Mouse (Mus musculus): ENCODE results near the gene 6030458C11Rik.
"Not testable (repeated sequence)": the region's sequence is repeated elsewhere in the genome, so short reads cannot be mapped to it uniquely, and the experiment has no call there.

The 6030458C11Rik gene

GRCm38 (mm10) chr15:12822416-12823395, 1.7 kb downstream of the 6030458C11Rik start:
- DNase-seq (ENCODE audit: low spot score in 2 of 2), result no peak

- no peak for DNase-seq (ENCODE audit: low spot score in 2 of 2)
Observed at GRCm38 (mm10) chr15:12817592-12817991, 6.9 kb downstream of the 6030458C11Rik start.

- DNase-seq (ENCODE audit: low spot score in 2 of 2), result no peak
Observed at GRCm38 (mm10) chr15:12812646-12813045, 11.8 kb downstream of the 6030458C11Rik start.

GRCm38 (mm10) chr15:12809305-12809704, 15.1 kb downstream of the 6030458C11Rik start:
- DNase-seq (ENCODE audit: low spot score in 2 of 2), result no peak

- no peak for DNase-seq (ENCODE audit: low spot score in 2 of 2)
Observed at GRCm38 (mm10) chr15:12807088-12807487, 17.4 kb downstream of the 6030458C11Rik start.

- DNase-seq (ENCODE audit: low spot score in 2 of 2), result no peak
Observed at GRCm38 (mm10) chr15:12805071-12805470, 19.4 kb downstream of the 6030458C11Rik start.

GRCm38 (mm10) chr15:12801142-12801506, 23.3 kb downstream of the 6030458C11Rik start:
- not testable (repeated sequence) for DNase-seq (ENCODE audit: low spot score in 2 of 2)

GRCm38 (mm10) chr15:12800405-12801141, 23.9 kb downstream of the 6030458C11Rik start:
- DNase-seq (ENCODE audit: low spot score in 2 of 2), result no peak

GRCm38 (mm10) chr15:12798043-12798442, 26.4 kb downstream of the 6030458C11Rik start:
- DNase-seq (ENCODE audit: low spot score in 2 of 2), result no peak

- DNase-seq (ENCODE audit: low spot score in 2 of 2), result no peak
Observed at GRCm38 (mm10) chr15:12795909-12796470, 28.5 kb downstream of the 6030458C11Rik start.

- peak in 1 of 2 experiments; percentile 61 for DNase-seq (ENCODE audit: low spot score in 2 of 2)
Observed at GRCm38 (mm10) chr15:12795457-12795894, 29.0 kb downstream of the 6030458C11Rik start.

GRCm38 (mm10) chr15:12794311-12794710, 30.1 kb downstream of the 6030458C11Rik start:
- DNase-seq (ENCODE audit: low spot score in 2 of 2), result no peak

- DNase-seq (ENCODE audit: low spot score in 2 of 2), result no peak
Observed at GRCm38 (mm10) chr15:12789406-12789867, 35.0 kb downstream of the 6030458C11Rik start.

GRCm38 (mm10) chr15:12788536-12788935, 35.9 kb downstream of the 6030458C11Rik start:
- no peak for DNase-seq (ENCODE audit: low spot score in 2 of 2)

GRCm38 (mm10) chr15:12781729-12782326, 42.6 kb downstream of the 6030458C11Rik start:
- no peak for DNase-seq (ENCODE audit: low spot score in 2 of 2)

GRCm38 (mm10) chr15:12781296-12781695, 43.2 kb downstream of the 6030458C11Rik start:
- no peak for DNase-seq (ENCODE audit: low spot score in 2 of 2)

GRCm38 (mm10) chr15:12774149-12774753, 50.2 kb downstream of the 6030458C11Rik start:
- no peak for DNase-seq (ENCODE audit: low spot score in 2 of 2)

GRCm38 (mm10) chr15:12770958-12771357, 53.5 kb downstream of the 6030458C11Rik start:
- no peak for DNase-seq (ENCODE audit: low spot score in 2 of 2)

- no peak for DNase-seq (ENCODE audit: low spot score in 2 of 2)
Observed at GRCm38 (mm10) chr15:12766848-12767247, 57.6 kb downstream of the 6030458C11Rik start.

GRCm38 (mm10) chr15:12763147-12763546, 61.3 kb downstream of the 6030458C11Rik start:
- DNase-seq (ENCODE audit: low spot score in 2 of 2), result no peak

GRCm38 (mm10) chr15:12762258-12762913, 62.1 kb downstream of the 6030458C11Rik start:
- DNase-seq (ENCODE audit: low spot score in 2 of 2), result no peak

Data from heart, adult 9 months (tissue).